Mouse (Mus musculus): Measurements from ENCODE around the gene Alkbh3. TPM values are rescaled to one million over a fixed set of nuclear protein-coding genes. Genes with fewer than 3 reads are reported as not detected.

Alkbh3 gene
- polyA plus RNA-seq, 1 experiment, result 84.9 TPM

DNA sequence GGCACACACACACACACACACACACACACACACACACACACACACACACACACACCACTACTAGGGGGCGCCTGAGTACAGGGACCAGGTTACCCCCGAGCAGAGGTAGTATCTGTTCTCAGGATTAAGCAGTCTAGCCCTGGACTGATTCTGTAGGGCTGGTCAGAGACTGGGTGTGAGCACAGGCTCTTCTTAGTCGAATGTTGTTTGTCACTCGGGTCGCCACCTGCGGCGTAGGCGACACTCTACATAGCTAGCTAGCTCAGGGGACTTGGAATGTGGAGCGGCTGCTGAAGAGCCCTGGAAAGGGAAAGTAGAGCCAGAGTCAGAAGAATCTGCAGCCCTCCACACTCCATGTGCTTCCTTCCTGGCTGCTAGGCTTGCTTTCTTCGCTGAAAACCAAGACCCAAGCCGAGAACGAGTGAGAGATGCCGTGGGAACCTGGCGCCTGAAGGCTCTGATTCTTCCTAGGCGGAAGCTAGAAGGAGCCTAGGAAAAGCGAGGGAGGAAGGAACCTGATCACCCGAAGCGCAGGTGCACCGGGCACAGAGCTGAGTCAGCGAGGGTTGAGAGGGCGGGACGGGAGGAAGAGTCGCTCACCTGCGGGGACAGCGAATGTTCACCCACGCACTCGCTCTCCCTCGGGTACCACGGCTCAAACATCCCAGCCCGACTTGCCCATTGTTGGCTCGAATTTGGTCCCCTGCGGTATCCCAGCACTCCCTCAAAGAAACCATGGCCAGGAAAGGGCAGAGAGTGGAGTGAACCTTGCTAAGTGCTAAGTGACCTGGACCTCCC is 55.6 kb downstream of the Alkbh3 start:
- no peaks in the 10 kb centered on the region for H3K4me1 ChIP-seq (ENCODE audit: control insufficient read depth, insufficient read depth, insufficient read length, low read length)
- peak overlapping the region; percentile 16 for H3K4me3 ChIP-seq (ENCODE audit: insufficient read depth, low read depth, low read length)
- H3K27ac ChIP-seq (replicated peaks; ENCODE audit: low read depth, low read length), result no peak overlapping the region

DNA sequence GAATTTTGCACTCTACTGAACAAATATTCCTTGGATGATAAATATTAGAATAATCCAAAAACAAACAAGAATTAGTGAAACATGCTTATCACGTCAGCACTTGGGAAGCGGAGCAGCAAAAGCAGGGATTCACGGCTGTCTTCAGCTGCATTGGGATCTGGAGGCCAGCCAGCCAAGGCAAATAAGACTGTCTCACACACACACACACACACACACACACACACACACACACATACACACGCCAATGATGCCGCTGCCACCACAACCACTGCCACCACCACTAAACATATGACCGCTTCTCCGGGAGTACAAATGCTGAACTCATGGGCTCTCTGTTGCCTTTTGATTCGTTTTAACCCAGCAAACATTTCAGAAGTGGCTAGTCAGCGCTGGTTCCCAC is 56.9 kb downstream of the Alkbh3 start:
- Histone ChIP-seq H3K4me1 (ENCODE audit: control insufficient read depth, insufficient read depth, insufficient read length, low read length) (no peaks in the 10 kb centered on the region), H3K4me3 (ENCODE audit: insufficient read depth, low read depth, low read length) (no peak overlapping the region), H3K27ac (replicated peaks; ENCODE audit: low read depth, low read length) (no peak overlapping the region)

GRCm38 (mm10) chr2:93946976-93947375 is 63.6 kb downstream of the Alkbh3 start:
- no peak overlapping the region for H3K27ac ChIP-seq (replicated peaks; ENCODE audit: low read depth, low read length)

DNA sequence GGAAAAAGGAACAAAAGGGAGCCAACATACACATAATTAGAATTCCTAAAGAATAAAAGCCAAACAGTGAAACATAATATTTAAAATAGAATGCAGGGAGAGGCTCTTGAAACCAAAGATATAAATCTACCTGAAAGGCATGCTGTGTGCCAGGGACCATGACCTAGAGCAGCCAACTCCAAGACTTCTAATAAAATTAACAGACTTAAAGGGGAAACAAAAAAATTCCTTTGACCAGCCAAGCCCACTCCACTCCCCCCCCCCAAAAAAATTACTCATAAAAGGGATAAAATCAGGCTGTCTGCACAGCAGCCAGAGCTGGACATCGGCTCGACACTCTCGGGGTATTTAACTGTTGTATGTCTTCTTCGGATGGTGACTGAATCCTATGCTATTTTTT is 65.8 kb downstream of the Alkbh3 start:
- H3K4me1 ChIP-seq (ENCODE audit: control insufficient read depth, insufficient read depth, insufficient read length, low read length), result no peaks in the 10 kb centered on the region
- no peak overlapping the region for H3K4me3 ChIP-seq (ENCODE audit: insufficient read depth, low read depth, low read length)
- H3K27ac ChIP-seq (replicated peaks; ENCODE audit: low read depth, low read length), result no peak overlapping the region

More at GRCm38 (mm10) chr2:93946976-93947375, 63.6 kb downstream of the Alkbh3 start:
- Histone ChIP-seq H3K4me3 (ENCODE audit: insufficient read depth, low read depth, low read length) (no peak overlapping the region), H3K4me1 (ENCODE audit: control insufficient read depth, insufficient read depth, insufficient read length, low read length) (no peaks in the 10 kb centered on the region)

- Histone ChIP-seq H3K4me1 (ENCODE audit: control insufficient read depth, insufficient read depth, insufficient read length, low read length) (no peaks in the 10 kb centered on the region), H3K4me3 (ENCODE audit: insufficient read depth, low read depth, low read length) (no peak overlapping the region), H3K27ac (replicated peaks; ENCODE audit: low read depth, low read length) (no peak overlapping the region)
Observed at GRCm38 (mm10) chr2:93944099-93944498, 66.5 kb downstream of the Alkbh3 start.

DNA sequence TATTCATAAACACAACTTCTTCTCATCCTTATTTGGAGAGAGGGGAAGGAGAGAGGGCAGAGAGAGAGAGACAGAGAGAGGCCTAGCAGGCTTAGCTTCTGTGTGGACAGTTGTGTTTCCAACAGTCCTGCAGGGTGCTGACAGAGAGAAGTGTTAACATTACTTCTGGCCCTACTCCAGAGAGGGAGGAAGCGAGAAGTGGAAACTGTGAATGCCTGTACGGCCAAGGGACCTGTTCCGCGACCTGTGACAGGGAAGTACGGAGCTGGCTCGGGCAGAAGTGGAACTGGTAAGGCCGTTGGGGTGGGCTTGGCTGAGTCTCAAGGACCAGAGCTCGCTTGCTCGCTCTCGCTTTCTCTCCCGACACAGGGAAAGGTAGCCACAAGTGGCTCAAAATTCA is 68.9 kb downstream of the Alkbh3 start:
- no peak overlapping the region for H3K27ac ChIP-seq (replicated peaks; ENCODE audit: low read depth, low read length)
- H3K4me1 ChIP-seq (ENCODE audit: control insufficient read depth, insufficient read depth, insufficient read length, low read length), result no peaks in the 10 kb centered on the region
- H3K4me3 ChIP-seq (ENCODE audit: insufficient read depth, low read depth, low read length), result no peak overlapping the region

DNA sequence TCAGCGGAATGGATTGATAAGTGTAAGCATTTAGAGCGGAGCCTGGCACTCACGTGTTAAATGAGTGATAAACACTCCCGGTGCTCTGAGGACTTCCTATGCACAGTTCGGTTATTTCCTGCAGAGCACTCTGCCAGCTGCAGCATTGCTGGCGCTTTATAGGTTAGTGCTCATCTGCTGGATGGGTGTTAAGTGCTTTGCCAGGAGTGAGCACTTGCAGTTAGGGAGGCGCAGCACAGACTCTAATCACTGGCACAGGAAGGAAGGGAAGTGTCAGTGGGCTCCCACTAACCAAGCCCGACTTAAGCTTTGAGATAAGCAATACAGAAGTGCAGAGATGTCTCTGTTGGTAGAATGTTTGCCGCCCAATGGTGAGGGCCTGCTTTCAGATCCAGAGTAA is 72.1 kb downstream of the Alkbh3 start:
- Histone ChIP-seq H3K4me3 (ENCODE audit: insufficient read depth, low read depth, low read length) (no peak overlapping the region), H3K4me1 (ENCODE audit: control insufficient read depth, insufficient read depth, insufficient read length, low read length) (no peaks in the 10 kb centered on the region), H3K27ac (replicated peaks; ENCODE audit: low read depth, low read length) (no peak overlapping the region)

Other genes starting within 250 kb of the Alkbh3 start
- gene Ext2, start 188.2 kb downstream of the Alkbh3 start, polyA plus RNA-seq (2012; ENCODE audit: insufficient read depth, insufficient read length, missing spikeins), result 18.2 and 22.2 TPM in 2 replicates
- gene Accs, start 160.9 kb downstream of the Alkbh3 start, polyA plus RNA-seq (2012; ENCODE audit: insufficient read depth, insufficient read length, missing spikeins), result 5.2 and 6.4 TPM in 2 replicates
- gene Accsl, start 141.7 kb downstream of the Alkbh3 start, polyA plus RNA-seq (2012; ENCODE audit: insufficient read depth, insufficient read length, missing spikeins), result 1.2 TPM in 1 of 2 replicates, not detected in the other
- 0.92 and 0.99 TPM in 2 replicates for gene Gm13889, start 53.6 kb downstream of the Alkbh3 start, polyA plus RNA-seq (2012; ENCODE audit: insufficient read depth, insufficient read length, missing spikeins)
- not detected in 2 replicates for gene Gm27027, start 14.5 kb downstream of the Alkbh3 start, polyA plus RNA-seq (2012; ENCODE audit: insufficient read depth, insufficient read length, missing spikeins)
- gene Hsd17b12, start 147.2 kb upstream of the Alkbh3 start, polyA plus RNA-seq (2012; ENCODE audit: insufficient read depth, insufficient read length, missing spikeins), result 393 and 417 TPM in 2 replicates